Mouse (Mus musculus) cortical plate, adult 2 months (tissue): Measurements from ENCODE around the gene Gadd45a. TPM values are rescaled to one million over a fixed set of nuclear protein-coding genes. Genes with fewer than 3 reads are reported as not detected.

ENCODE experiments used
- H3K27ac ChIP-seq: fragments of 200-500 bp; 2 replicates; pipeline ENCODE4 v1.5.1; 2012; ENCODE audit warnings: low read length, control low read depth, inconsistent platforms; ENCODE audit not compliant: insufficient read depth
- H3K4me1 ChIP-seq: fragments of 200-500 bp; 2 replicates; pipeline ENCODE4 v1.6.1; 2011; ENCODE audit warnings: low read length; ENCODE audit not compliant: control insufficient read depth, insufficient read depth
- H3K4me3 ChIP-seq: fragments of 200-500 bp; 2 replicates; pipeline ENCODE4 v1.5.1; 2011; ENCODE audit warnings: mild to moderate bottlenecking, low read length, control low read depth; ENCODE audit not compliant: insufficient read depth
- CTCF ChIP-seq: fragments of 200-500 bp; IDR thresholded peaks from 2 replicates; pipeline ENCODE4 v1.5.1; 2011; ENCODE audit warnings: mild to moderate bottlenecking, control low read depth, low read length; ENCODE audit not compliant: insufficient read depth; ENCODE audit errors: extremely low read depth
- POLR2A ChIP-seq: fragments of 200-500 bp; IDR thresholded peaks from 2 replicates; pipeline ENCODE4 v1.6.1; 2011; ENCODE audit warnings: mild to moderate bottlenecking, low read length, control low read depth; ENCODE audit not compliant: insufficient read depth; ENCODE audit errors: extremely low read depth
- polyA plus RNA-seq: library from polyadenylated mRNA; depleted of rRNA; stranded (reverse); fragments of >200 nt; gene quantifications from 2 replicates; pipeline ENCODE4 v1.2.3, GENCODE M21; 2012; rRNA removed

Gadd45a gene
- polyA plus RNA-seq, result 17.5 and 19.9 TPM in 2 replicates

DNA sequence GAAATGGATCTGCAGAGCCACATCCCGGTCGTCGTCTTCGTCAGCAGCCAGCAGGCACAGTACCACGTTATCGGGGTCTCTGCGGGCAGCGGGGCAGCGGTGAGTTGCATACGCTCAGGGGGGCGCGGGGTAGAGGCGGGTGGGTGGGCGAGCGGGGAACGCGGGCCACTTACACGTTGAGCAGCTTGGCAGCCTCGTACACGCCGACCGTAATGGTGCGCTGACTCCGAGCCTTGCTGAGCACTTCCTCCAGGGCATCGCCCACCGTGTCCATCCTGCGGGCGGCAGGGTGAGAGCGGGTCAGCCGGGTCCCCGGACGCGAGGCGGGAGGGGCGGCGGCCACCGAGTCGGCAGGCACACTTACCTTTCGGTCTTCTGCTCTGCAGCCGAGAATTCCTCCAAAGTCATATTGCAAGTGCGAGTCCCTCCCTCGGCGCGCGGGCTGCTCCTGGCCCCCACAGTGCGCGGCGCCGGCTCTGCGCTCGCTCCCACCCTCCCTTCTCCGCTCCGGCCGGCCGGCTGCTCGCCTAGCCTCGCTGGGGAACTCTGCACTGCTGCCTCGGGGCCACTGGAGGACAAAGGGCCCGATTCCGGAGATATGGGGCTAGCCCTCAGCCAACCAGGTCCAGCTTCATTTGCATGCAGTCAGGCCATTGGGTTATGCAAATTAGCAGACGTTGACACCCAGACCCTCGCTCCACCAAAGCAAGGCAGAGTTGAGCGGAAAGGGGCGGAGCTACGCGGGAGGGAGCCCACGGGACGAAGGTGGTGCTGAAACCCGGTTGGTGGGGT lies at the start of gene Gadd45a:
Gene Gadd45a, minus strand, starts transcription at position 621 of the 792 bp plus-strand sequence.
- Histone ChIP-seq H3K27ac (peak within 1 kb of the TSS; percentile 41; the same call in 1 of the 2 replicates), H3K4me1 (no peaks in the 10 kb centered on the region), H3K4me3 (peak within 1 kb of the TSS; percentile 89)
- TF ChIP-seq CTCF, result no peak
- peak; percentile 77 for TF ChIP-seq POLR2A

DNA sequence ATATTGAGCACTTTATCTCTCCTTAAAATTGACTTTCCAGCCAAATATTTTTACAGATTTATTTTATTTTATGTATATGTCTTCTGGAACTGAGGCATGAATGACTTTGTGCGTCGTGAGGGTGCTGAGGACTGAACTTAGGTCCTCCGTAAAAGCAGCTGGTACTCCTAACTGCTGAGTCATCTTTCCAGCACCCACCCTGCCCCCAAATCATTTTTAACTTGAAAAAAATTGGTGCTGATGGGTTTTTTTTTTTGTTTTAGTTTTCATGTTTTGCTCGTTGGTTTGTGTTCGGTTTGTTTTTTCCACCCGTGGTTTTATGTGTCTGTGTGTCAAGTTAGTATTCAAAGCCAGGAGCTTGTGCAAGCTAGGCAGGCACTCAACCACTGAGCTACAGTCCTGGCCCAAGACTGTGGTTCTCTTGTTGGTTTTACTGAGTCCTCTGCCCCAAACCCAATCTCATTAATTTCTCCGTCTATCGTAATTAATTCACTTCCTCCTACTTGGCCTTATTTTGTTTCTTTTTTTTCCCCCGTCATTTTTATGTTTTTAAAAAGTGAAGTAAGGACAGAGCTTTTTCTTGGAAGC lies 48.7 kb upstream of the Gadd45a start:
- Histone ChIP-seq H3K4me1 (no peaks in the 10 kb centered on the region), H3K27ac (no peak overlapping the region), H3K4me3 (no peak overlapping the region)
- TF ChIP-seq CTCF, result no peak
- no peak for TF ChIP-seq POLR2A

GRCm38 (mm10) chr6:67084465-67084864 lies 47.2 kb upstream of the Gadd45a start:
- no peak overlapping the region for H3K27ac ChIP-seq
- TF ChIP-seq CTCF, result no peak
- no peak for TF ChIP-seq POLR2A
- no peak overlapping the region for H3K4me3 ChIP-seq
- H3K4me1 ChIP-seq, result no peaks in the 10 kb centered on the region

GRCm38 (mm10) chr6:67081141-67081540 lies 43.9 kb upstream of the Gadd45a start:
- no peaks in the 10 kb centered on the region for H3K4me1 ChIP-seq
- H3K4me3 ChIP-seq, result no peak overlapping the region
- TF ChIP-seq POLR2A (no peak), CTCF (no peak)
- H3K27ac ChIP-seq, result no peak overlapping the region

GRCm38 (mm10) chr6:67078076-67078475 lies 40.8 kb upstream of the Gadd45a start:
- Histone ChIP-seq H3K4me1 (no peaks in the 10 kb centered on the region), H3K4me3 (no peak overlapping the region), H3K27ac (no peak overlapping the region)
- TF ChIP-seq POLR2A (no peak), CTCF (no peak)

GRCm38 (mm10) chr6:67077477-67077876 lies 40.2 kb upstream of the Gadd45a start:
- TF ChIP-seq CTCF, result no peak
- no peak for TF ChIP-seq POLR2A
- no peak overlapping the region for H3K4me3 ChIP-seq
- no peaks in the 10 kb centered on the region for H3K4me1 ChIP-seq
- H3K27ac ChIP-seq, result no peak overlapping the region

- TF ChIP-seq POLR2A (no peak), CTCF (no peak)
- Histone ChIP-seq H3K4me3 (no peak overlapping the region), H3K4me1 (no peaks in the 10 kb centered on the region), H3K27ac (no peak overlapping the region)
Observed at GRCm38 (mm10) chr6:67076348-67076747, 39.1 kb upstream of the Gadd45a start.

DNA sequence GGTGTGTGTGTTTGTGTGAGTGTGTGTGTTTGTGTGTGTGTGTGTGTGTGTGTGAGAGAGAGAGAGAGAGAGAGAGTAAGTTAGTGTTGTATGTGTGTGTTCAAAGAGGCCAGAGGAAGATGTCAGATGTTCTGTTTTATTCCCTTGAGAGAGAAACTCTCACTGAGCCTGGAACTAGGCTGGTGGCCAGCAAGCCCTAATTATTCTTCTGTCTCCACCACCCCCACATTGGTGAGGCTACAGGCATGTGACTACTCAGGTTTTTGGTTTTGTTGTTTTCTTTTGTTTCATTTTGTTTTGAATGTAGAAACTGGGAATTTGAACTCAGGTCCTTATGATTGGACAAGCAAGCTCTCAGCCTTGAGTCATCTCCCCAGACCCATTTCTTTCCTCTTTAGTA lies 37.6 kb upstream of the Gadd45a start:
- no peak for TF ChIP-seq POLR2A
- TF ChIP-seq CTCF, result no peak
- no peaks in the 10 kb centered on the region for H3K4me1 ChIP-seq
- no peak overlapping the region for H3K27ac ChIP-seq
- no peak overlapping the region for H3K4me3 ChIP-seq

DNA sequence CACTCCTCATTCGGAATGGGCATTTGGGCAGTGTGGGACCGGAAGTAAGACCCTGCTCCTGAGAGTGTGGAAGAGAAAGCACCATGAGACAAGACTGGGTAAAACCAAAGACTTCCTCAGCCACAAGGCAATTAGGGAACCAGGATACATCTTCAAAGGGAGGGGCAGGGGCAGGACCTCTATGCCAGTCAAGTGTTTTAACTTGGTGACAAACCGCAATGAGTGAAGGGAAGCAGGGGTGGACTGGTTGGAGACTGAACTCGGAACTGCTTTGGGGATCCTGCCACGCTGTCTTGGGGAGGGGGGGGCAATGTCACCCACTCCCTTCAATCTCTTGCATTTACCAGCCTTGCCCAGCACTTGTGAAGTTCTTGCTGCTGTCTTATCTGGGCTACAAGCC lies 36.7 kb upstream of the Gadd45a start:
- Histone ChIP-seq H3K4me3 (no peak overlapping the region), H3K4me1 (no peaks in the 10 kb centered on the region), H3K27ac (no peak overlapping the region)
- TF ChIP-seq POLR2A, result no peak
- no peak for TF ChIP-seq CTCF

GRCm38 (mm10) chr6:67073446-67073845 lies 36.2 kb upstream of the Gadd45a start:
- Histone ChIP-seq H3K4me1 (no peaks in the 10 kb centered on the region), H3K27ac (no peak overlapping the region), H3K4me3 (no peak overlapping the region)
- no peak for TF ChIP-seq CTCF
- TF ChIP-seq POLR2A, result no peak
